Mouse (Mus musculus) heart, adult 2 months (tissue): ENCODE results near the gene Crtam. TPM values are rescaled to one million over a fixed set of nuclear protein-coding genes. Genes with fewer than 3 reads are reported as not detected.

Experiments used
- DNase-seq, 2 experiments: peaks; one replicate each; pipeline ENCODE4 v3.0.0; 2021
- H3K27ac ChIP-seq: fragments of 200-600 bp; 2 replicates; pipeline ENCODE4 v1.8.1; 2022
- H3K27me3 ChIP-seq: fragments of 200-500 bp; 2 replicates; pipeline ENCODE4 v1.6.1; 2012; ENCODE audit warnings: mild to moderate bottlenecking, low read length, inconsistent platforms, mixed read lengths; ENCODE audit not compliant: control insufficient read depth, insufficient read depth
- H3K36me3 ChIP-seq: fragments of 200-500 bp; 2 replicates; pipeline ENCODE4 v1.6.1; 2012; ENCODE audit warnings: low read length, inconsistent platforms; ENCODE audit not compliant: control insufficient read depth, insufficient read depth
- H3K4me1 ChIP-seq: fragments of 200-500 bp; 2 replicates; pipeline ENCODE4 v1.6.1; 2011; ENCODE audit warnings: low read length; ENCODE audit not compliant: control insufficient read depth, insufficient read depth
- H3K4me3 ChIP-seq: fragments of 200-600 bp; 2 replicates; pipeline ENCODE4 v1.8.1; 2022
- H3K79me2 ChIP-seq: fragments of 200-500 bp; replicated peaks from 2 replicates; pipeline ENCODE4 v1.6.1; 2012; ENCODE audit warnings: mild to moderate bottlenecking, inconsistent platforms, low read length, moderate library complexity, mixed read lengths; ENCODE audit not compliant: control insufficient read depth, insufficient read depth
- H3K9ac ChIP-seq: fragments of 200-500 bp; 2 replicates; pipeline ENCODE4 v1.6.1; 2012; ENCODE audit warnings: low read depth, mild to moderate bottlenecking, control low read depth, inconsistent platforms, low read length, mixed read lengths
- CTCF ChIP-seq: fragments of 200-600 bp; IDR thresholded peaks from 2 replicates; pipeline ENCODE4 v1.8.1; 2022; ENCODE audit warnings: antibody characterized with exemption, mild to moderate bottlenecking, moderate library complexity
- EP300 ChIP-seq: fragments of 200-500 bp; IDR thresholded peaks from 2 replicates; pipeline ENCODE4 v1.6.1; 2011; ENCODE audit warnings: low read depth, low read length, control low read depth; ENCODE audit not compliant: insufficient read depth
- POLR2A ChIP-seq: fragments of 200-500 bp; IDR thresholded peaks from 2 replicates; pipeline ENCODE4 v1.6.1; 2011; ENCODE audit warnings: mild to moderate bottlenecking, low read depth, low read length, control low read depth; ENCODE audit not compliant: insufficient read depth
- WGBS: fragments of 180-500 bp; shearing (Covaris S2); methylation state at CpG from one replicate; pipeline ENCODE4 v1.1.7; 2018; 5-methylcytosine and 5-hydroxymethylcytosine counted together
- intact Hi-C: fragments of 180-260 bp; cut with DNase I; formaldehyde crosslinking; loops from one replicate; pipeline ENCODE4 v1.15.1; 2025
- polyA plus RNA-seq: library from polyadenylated mRNA; depleted of rRNA; stranded (reverse); fragments of >200 nt; gene quantifications from 2 replicates; pipeline ENCODE4 v1.2.3, GENCODE M21; 2012; rRNA removed
- total RNA-seq, 2 experiments: library from RNA; stranded (reverse); gene quantifications; 2 replicates each; pipeline ENCODE4 v1.2.3; 2021

Crtam gene
- total and polyA plus RNA-seq, 3 experiments, result 0.12 TPM; not detected in 2

DNA sequence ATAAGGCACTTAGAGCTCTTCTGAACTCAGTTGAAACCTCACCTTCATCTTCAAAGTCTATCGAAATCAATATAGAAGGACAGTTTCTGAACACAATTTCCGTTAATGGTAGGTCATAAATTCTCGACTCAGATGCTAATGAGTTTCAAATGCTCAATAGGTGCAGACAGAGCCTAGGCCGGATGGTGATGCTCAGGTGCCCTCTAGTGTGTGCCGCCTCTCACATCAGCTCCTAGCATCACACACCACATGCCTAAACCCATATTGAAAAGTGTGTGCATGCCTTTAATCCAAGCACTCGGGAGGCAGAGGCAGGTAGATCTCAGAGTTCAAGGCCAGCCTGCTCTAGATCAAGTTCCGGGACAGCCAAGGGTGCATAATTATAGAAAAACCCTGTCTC is 67.0 kb downstream of the Crtam start:
- H3K9ac ChIP-seq, result no peak overlapping the region
- no peak overlapping the region for H3K4me3 ChIP-seq
- H3K4me1 ChIP-seq, result no peaks in the 10 kb centered on the region
- WGBS, result 61% methylated on average over 7 of the region's 7 CpGs
- TF ChIP-seq EP300 (no peak), CTCF (peak; percentile 50)
- no peak for DNase-seq
- H3K79me2 ChIP-seq, result no peaks in the 10 kb centered on the region
- intact Hi-C loops, result loop anchor here (10.0 kb wide), 1 partner anchor 103 kb away; no protein-coding TSS in a partner anchor
- H3K36me3 ChIP-seq, result no peaks in the 10 kb centered on the region
- H3K27me3 ChIP-seq, result no peaks in the 10 kb centered on the region
- no peak overlapping the region for H3K27ac ChIP-seq

GRCm38 (mm10) chr9:40933323-40933722 is 71.1 kb downstream of the Crtam start:
- H3K27ac ChIP-seq, result no peak overlapping the region
- H3K27me3 ChIP-seq, result no peaks in the 10 kb centered on the region
- no peak for TF ChIP-seq EP300
- TF ChIP-seq CTCF, result no peak
- no peak for TF ChIP-seq POLR2A
- H3K79me2 ChIP-seq, result no peaks in the 10 kb centered on the region
- H3K9ac ChIP-seq, result no peak overlapping the region
- no peak for DNase-seq
- H3K4me1 ChIP-seq, result no peaks in the 10 kb centered on the region
- H3K4me3 ChIP-seq, result no peak overlapping the region
- H3K36me3 ChIP-seq, result no peaks in the 10 kb centered on the region
- intact Hi-C loops, result loop anchor here (10.0 kb wide), 1 partner anchor 99 kb away; no protein-coding TSS in a partner anchor
- WGBS, result 38% methylated on average over 3 of the region's 3 CpGs

- no peak for DNase-seq
- no peak overlapping the region for H3K9ac ChIP-seq
- no peaks in the 10 kb centered on the region for H3K79me2 ChIP-seq
- no peaks in the 10 kb centered on the region for H3K27me3 ChIP-seq
- H3K27ac ChIP-seq, result no peak overlapping the region
- no peak overlapping the region for H3K4me3 ChIP-seq
- no peaks in the 10 kb centered on the region for H3K36me3 ChIP-seq
- no peaks in the 10 kb centered on the region for H3K4me1 ChIP-seq
- WGBS, result 88% methylated on average over 17 of the region's 17 CpGs
- intact Hi-C loops, result no loop called here
- no peak for TF ChIP-seq CTCF
- no peak for TF ChIP-seq POLR2A
- no peak for TF ChIP-seq EP300
Measured at GRCm38 (mm10) chr9:40927351-40927980, 77.0 kb downstream of the Crtam start.

Other genes with a start within 250 kb of the Crtam start
- 1,000 to 10,000 TPM; 1,540 to 1,554 TPM for gene Hspa8, start 203.6 kb downstream of the Crtam start, total RNA-seq
- 2,007 and 3,319 TPM in 2 replicates for gene Hspa8, start 203.6 kb downstream of the Crtam start, polyA plus RNA-seq
- gene Bsx, start 130.5 kb downstream of the Crtam start, total RNA-seq, result not detected
- not detected in 2 replicates for gene Bsx, start 130.5 kb downstream of the Crtam start, polyA plus RNA-seq
- gene Jhy, start 40.5 kb downstream of the Crtam start, total RNA-seq, result not detected
- 0.10 TPM in 1 of 2 replicates, not detected in the other for gene Jhy, start 40.5 kb downstream of the Crtam start, polyA plus RNA-seq
- 1 to 10 TPM; 1.5 TPM for gene Ubash3b, start 157.1 kb upstream of the Crtam start, total RNA-seq
- gene Ubash3b, start 157.1 kb upstream of the Crtam start, polyA plus RNA-seq, result 1.9 and 2.0 TPM in 2 replicates